Mouse (Mus musculus): Measurements from ENCODE around the gene Trmt112.

GRCm38 (mm10) chr19:6877965-6878364 is 31.5 kb upstream of the Trmt112 start:
- TF ChIP-seq POLR2A (IDR thresholded peaks at IDR 0.05; ENCODE audit: low read depth, low read length) (no peak), CTCF (conservative IDR thresholded peaks at IDR 0.05; ENCODE audit: insufficient read depth, insufficient read length, low read depth, low read length) (no peak)

Data from kidney, adult 2 months (tissue).